Mouse (Mus musculus) lung, postnatal 0 days (tissue): ENCODE data around the gene Asb18. TPM values are rescaled to one million over a fixed set of nuclear protein-coding genes. Genes with fewer than 3 reads are reported as not detected.

ENCODE experiments used
- ATAC-seq: fragments of 200-750 bp; cut with Nextera tagmentation; 2 replicates; pipeline ENCODE4 v1.8.0; 2017; ENCODE audit warnings: moderate library complexity
- DNase-seq: peaks from one replicate; pipeline ENCODE4 v3.0.0-alpha.2; 2016; ENCODE audit warnings: low spot score
- H3K27ac ChIP-seq: fragments of 300-500 bp; sonication (generic); 2 replicates; pipeline ENCODE4 v1.5.1; 2014; ENCODE audit warnings: antibody characterized with exemption, mild to moderate bottlenecking, low read length, mixed read lengths
- H3K27me3 ChIP-seq: fragments of 300-500 bp; sonication (generic); replicated peaks from 2 replicates; pipeline ENCODE4 v1.6.1; 2014; ENCODE audit warnings: low read length, mixed read lengths; ENCODE audit not compliant: insufficient read depth
- H3K36me3 ChIP-seq: fragments of 300-500 bp; sonication (generic); 2 replicates; pipeline ENCODE4 v1.6.1; 2014; ENCODE audit warnings: low read length, mixed read lengths; ENCODE audit not compliant: insufficient read depth
- H3K4me1 ChIP-seq: fragments of 300-500 bp; sonication (generic); 2 replicates; pipeline ENCODE4 v1.6.1; 2014; ENCODE audit warnings: antibody characterized with exemption, low read depth, low read length, mixed read lengths; ENCODE audit not compliant: insufficient read depth
- H3K4me2 ChIP-seq: fragments of 300-500 bp; sonication (generic); replicated peaks from 2 replicates; pipeline ENCODE4 v1.6.1; 2014; ENCODE audit warnings: low read depth, mild to moderate bottlenecking, low read length, moderate library complexity, mixed read lengths
- H3K4me3 ChIP-seq: fragments of 300-500 bp; sonication (generic); 2 replicates; pipeline ENCODE4 v1.5.1; 2014; ENCODE audit warnings: low read depth, low read length
- H3K9ac ChIP-seq: fragments of 300-500 bp; sonication (generic); replicated peaks from 2 replicates; pipeline ENCODE4 v1.6.1; 2014; ENCODE audit warnings: low read depth, mild to moderate bottlenecking
- H3K9me3 ChIP-seq: fragments of 300-500 bp; sonication (generic); 2 replicates; pipeline ENCODE4 v1.6.1; 2016; ENCODE audit warnings: low read length, mixed read lengths
- CTCF ChIP-seq: IDR thresholded peaks from 2 replicates; pipeline ENCODE4 v1.5.1; 2016; ENCODE audit warnings: antibody characterized with exemption, mild to moderate bottlenecking
- EP300 ChIP-seq: IDR thresholded peaks from 2 replicates; pipeline ENCODE4 v1.6.1; 2016; ENCODE audit warnings: antibody characterized with exemption, mild to moderate bottlenecking, control low read depth
- WGBS: fragments of 180-500 bp; shearing (Covaris S2); extraction: QIAGEN DNeasy Blood & Tissue Kit; methylation state at CpG from one replicate; pipeline ENCODE4 v1.1.7; 2014; 5-methylcytosine and 5-hydroxymethylcytosine counted together
- polyA plus RNA-seq: library from polyadenylated mRNA; unstranded; fragments of >200 nt; fragmentation: Nextera tagmentation; extraction: Ambion mirVana; gene quantifications from 2 replicates; pipeline ENCODE4 v1.2.1, GENCODE M21; 2015

Gene Asb18
- polyA plus RNA-seq, 1 experiment from 2014 or later, result not detected

DNA sequence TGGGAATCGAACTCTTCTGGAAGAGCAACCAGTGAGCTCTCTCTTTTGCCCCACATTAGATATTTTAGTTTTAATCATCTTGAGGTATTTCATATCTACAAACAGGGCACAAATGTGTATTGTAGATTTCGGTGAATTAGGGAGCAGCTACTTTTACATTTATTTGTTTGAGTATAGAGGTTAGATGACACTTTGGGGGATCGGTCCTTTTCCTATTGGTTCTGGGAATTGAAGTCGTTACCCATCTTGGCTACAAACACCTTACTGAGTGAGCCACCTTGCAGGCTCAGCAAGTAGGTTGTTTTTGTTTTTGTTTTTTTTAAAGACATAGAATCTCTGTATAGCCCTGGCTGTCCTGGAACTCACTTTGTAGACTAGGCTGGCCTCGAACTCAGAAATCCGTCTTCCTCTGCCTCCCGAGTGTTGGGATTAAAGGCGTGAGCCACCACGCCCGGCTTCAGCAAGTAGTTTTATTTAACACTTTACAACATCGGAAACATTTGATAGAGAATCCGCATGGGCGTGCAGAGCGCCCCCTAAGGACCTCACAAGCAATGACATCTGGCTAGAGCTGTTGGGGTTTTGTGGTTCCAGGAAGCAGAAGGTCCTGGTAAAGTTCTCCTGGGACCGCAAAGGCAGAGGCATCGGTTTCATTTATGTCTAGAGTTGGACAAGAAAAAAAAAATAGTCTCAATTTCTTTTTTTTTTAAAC, 75.4 kb downstream of the Asb18 start:
- Histone ChIP-seq H3K4me2 (no peak overlapping the region), H3K9me3 (no peaks in the 10 kb centered on the region), H3K36me3 (no peaks in the 10 kb centered on the region), H3K4me1 (no peaks in the 10 kb centered on the region; the same call in 1 of the 2 replicates), H3K27me3 (peaks cover 77% of the 10 kb centered on the region), H3K9ac (no peak overlapping the region), H3K27ac (no peak overlapping the region), H3K4me3 (no peak overlapping the region)
- ATAC-seq (no peak), DNase-seq (no peak)
- 31% methylated on average over 16 of the region's 16 CpGs for WGBS
- TF ChIP-seq CTCF (peak; percentile 52), EP300 (no peak)

GRCm38 (mm10) chr1:89935493-89936348, 78.7 kb downstream of the Asb18 start:
- WGBS, result 1% methylated on average over 26 of the region's 29 CpGs
- no peak overlapping the region for H3K4me3 ChIP-seq
- H3K36me3 ChIP-seq, result no peaks in the 10 kb centered on the region
- no peak overlapping the region for H3K4me2 ChIP-seq
- no peak overlapping the region for H3K9ac ChIP-seq
- ATAC-seq, result no peak
- no peak overlapping the region for H3K27ac ChIP-seq
- H3K9me3 ChIP-seq, result no peaks in the 10 kb centered on the region
- no peak for TF ChIP-seq EP300
- no peak for TF ChIP-seq CTCF
- H3K27me3 ChIP-seq, result peaks cover 85% of the 10 kb centered on the region
- peaks cover 1% of the 10 kb centered on the region; the same call in 1 of the 2 replicates for H3K4me1 ChIP-seq
- no peak for DNase-seq

DNA sequence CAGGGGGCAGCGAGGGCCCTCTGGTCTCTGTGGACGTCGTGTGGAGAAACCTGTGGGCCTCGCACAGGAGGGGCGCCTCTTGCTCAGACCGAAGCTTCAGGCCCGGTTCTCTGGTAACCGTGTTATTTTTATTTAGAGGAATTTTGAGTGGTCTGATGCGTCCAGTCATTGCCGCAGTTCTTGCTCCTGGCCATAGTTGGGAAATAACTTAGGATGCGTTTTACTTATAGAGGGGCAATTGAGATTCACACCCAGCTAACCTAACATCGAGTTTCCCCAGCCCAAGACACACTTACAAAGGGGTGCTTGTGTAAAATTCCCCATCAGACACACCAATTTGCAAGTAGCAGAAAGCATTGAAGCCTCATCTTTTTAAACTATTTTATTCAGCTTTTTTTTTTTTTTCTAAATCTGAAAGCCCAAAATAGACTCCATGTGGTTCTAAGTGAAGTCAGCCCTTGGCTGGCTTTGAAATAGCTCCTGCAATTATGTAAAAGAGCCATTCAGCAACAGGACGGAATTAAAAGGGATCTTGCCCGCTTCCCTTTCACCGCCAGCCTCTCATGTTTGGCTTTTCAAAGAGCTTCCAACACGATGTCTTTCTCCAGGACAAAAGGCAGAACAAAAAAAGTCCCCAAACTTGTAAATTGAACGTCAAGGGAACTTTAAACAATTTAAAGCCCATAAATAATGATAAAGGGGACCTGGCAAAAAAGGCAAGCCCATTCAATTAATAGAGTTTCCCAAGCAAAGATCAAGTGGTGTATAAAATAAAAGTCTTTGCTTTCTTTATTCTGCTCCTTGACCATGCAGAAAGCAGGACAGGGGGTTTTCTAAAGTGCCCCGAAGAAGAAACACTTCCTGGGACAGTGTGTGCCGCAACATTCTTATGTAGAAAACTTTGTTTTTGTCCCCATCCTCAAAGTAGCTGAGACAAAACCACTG, 79.9 kb downstream of the Asb18 start:
- Histone ChIP-seq H3K4me3 (no peak overlapping the region), H3K9ac (no peak overlapping the region), H3K9me3 (no peaks in the 10 kb centered on the region), H3K36me3 (no peaks in the 10 kb centered on the region), H3K4me2 (no peak overlapping the region), H3K4me1 (peaks cover 9% of the 10 kb centered on the region; the same call in 1 of the 2 replicates), H3K27me3 (peaks cover 87% of the 10 kb centered on the region), H3K27ac (no peak overlapping the region)
- TF ChIP-seq CTCF (no peak), EP300 (no peak)
- ATAC-seq (no peak), DNase-seq (no peak)
- WGBS, result 11% methylated on average over 19 of the region's 19 CpGs

GRCm38 (mm10) chr1:89933786-89934185, 80.7 kb downstream of the Asb18 start:
- Histone ChIP-seq H3K4me3 (no peak overlapping the region), H3K27me3 (peaks cover 87% of the 10 kb centered on the region), H3K9me3 (no peaks in the 10 kb centered on the region), H3K4me2 (no peak overlapping the region), H3K27ac (no peak overlapping the region), H3K36me3 (no peaks in the 10 kb centered on the region), H3K9ac (no peak overlapping the region), H3K4me1 (peaks cover 12% of the 10 kb centered on the region; the same call in 1 of the 2 replicates)
- DNase-seq, result no peak
- no peak for ATAC-seq
- TF ChIP-seq EP300 (no peak), CTCF (no peak)
- WGBS, result 4% methylated on average over 21 of the region's 21 CpGs

- Histone ChIP-seq H3K27me3 (peaks cover 94% of the 10 kb centered on the region), H3K9ac (no peak overlapping the region), H3K4me3 (no peak overlapping the region), H3K36me3 (no peaks in the 10 kb centered on the region), H3K9me3 (no peaks in the 10 kb centered on the region), H3K4me2 (no peak overlapping the region), H3K27ac (no peak overlapping the region), H3K4me1 (peaks cover 13% of the 10 kb centered on the region; the same call in 1 of the 2 replicates)
- 17% methylated on average over 6 of the region's 6 CpGs for WGBS
- TF ChIP-seq EP300 (no peak), CTCF (no peak)
- no peak for ATAC-seq
- DNase-seq, result no peak
These were observed 81.4 kb downstream of the Asb18 start for GRCm38 (mm10) chr1:89933028-89933427.
